Mouse (Mus musculus) heart, postnatal 0 days (tissue): ENCODE results near the gene Flg2. TPM values are rescaled to one million over a fixed set of nuclear protein-coding genes. Genes with fewer than 3 reads are reported as not detected.

Experiments
- ATAC-seq: fragments of 200-750 bp; cut with Nextera tagmentation; 2 replicates; pipeline ENCODE4 v1.8.0; 2017; ENCODE audit warnings: low read depth, moderate number of reproducible peaks, moderate library complexity; ENCODE audit not compliant: insufficient read depth
- DNase-seq: peaks from one replicate; pipeline ENCODE4 v3.0.0-alpha.2; 2016; ENCODE audit warnings: low spot score
- H3K27ac ChIP-seq: fragments of 300-500 bp; sonication (generic); 2 replicates; pipeline ENCODE4 v1.5.1; 2014; ENCODE audit warnings: low read depth, mild to moderate bottlenecking
- H3K27me3 ChIP-seq: fragments of 300-500 bp; sonication (generic); 2 replicates; pipeline ENCODE4 v1.6.1; 2014; ENCODE audit warnings: low read length, mixed read lengths; ENCODE audit not compliant: control insufficient read depth, insufficient read depth
- H3K36me3 ChIP-seq: fragments of 300-500 bp; sonication (generic); replicated peaks from 2 replicates; pipeline ENCODE4 v1.6.1; 2014; ENCODE audit warnings: low read length, mixed read lengths; ENCODE audit not compliant: control insufficient read depth, insufficient read depth
- H3K4me1 ChIP-seq: fragments of 300-500 bp; sonication (generic); 2 replicates; pipeline ENCODE4 v1.6.1; 2014; ENCODE audit warnings: antibody characterized with exemption; ENCODE audit not compliant: control insufficient read depth, insufficient read depth
- H3K4me2 ChIP-seq: fragments of 300-500 bp; sonication (generic); 2 replicates; pipeline ENCODE4 v1.6.1; 2014; ENCODE audit warnings: low read depth, mild to moderate bottlenecking, low read length, moderate library complexity
- H3K4me3 ChIP-seq: fragments of 300-500 bp; sonication (generic); 2 replicates; pipeline ENCODE4 v1.5.1; 2014; ENCODE audit warnings: low read depth, low read length
- H3K9ac ChIP-seq: fragments of 300-500 bp; sonication (generic); replicated peaks from 2 replicates; pipeline ENCODE4 v1.6.1; 2014; ENCODE audit warnings: low read depth, low read length, mixed read lengths
- H3K9me3 ChIP-seq: fragments of 300-500 bp; sonication (generic); replicated peaks from 2 replicates; pipeline ENCODE4 v1.6.1; 2016; ENCODE audit warnings: low read length; ENCODE audit not compliant: control insufficient read depth
- CTCF ChIP-seq: IDR thresholded peaks from 2 replicates; pipeline ENCODE4 v1.5.1; 2016; ENCODE audit warnings: antibody characterized with exemption, control low read depth, low read depth
- EP300 ChIP-seq: IDR thresholded peaks from 2 replicates; pipeline ENCODE4 v1.6.1; 2016; ENCODE audit warnings: antibody characterized with exemption, low read depth
- WGBS: fragments of 180-500 bp; shearing (Covaris S2); extraction: QIAGEN DNeasy Blood & Tissue Kit; methylation state at CpG from one replicate; pipeline ENCODE4 v1.1.7; 2014; 5-methylcytosine and 5-hydroxymethylcytosine counted together
- polyA plus RNA-seq: library from polyadenylated mRNA; unstranded; fragments of >200 nt; fragmentation: Nextera tagmentation; extraction: Ambion mirVana; gene quantifications from 2 replicates; pipeline ENCODE4 v1.2.1, GENCODE M21; 2015
- total RNA-seq: library from RNA; depleted of rRNA; stranded (reverse); fragments of >200 nt; gene quantifications from 2 replicates; pipeline ENCODE4 v1.2.3, GENCODE M21; 2014; ENCODE audit warnings: low replicate concordance; rRNA removed

The Flg2 gene
- total RNA-seq = not detected in 2 replicates
- not detected in 2 replicates for polyA plus RNA-seq

DNA sequence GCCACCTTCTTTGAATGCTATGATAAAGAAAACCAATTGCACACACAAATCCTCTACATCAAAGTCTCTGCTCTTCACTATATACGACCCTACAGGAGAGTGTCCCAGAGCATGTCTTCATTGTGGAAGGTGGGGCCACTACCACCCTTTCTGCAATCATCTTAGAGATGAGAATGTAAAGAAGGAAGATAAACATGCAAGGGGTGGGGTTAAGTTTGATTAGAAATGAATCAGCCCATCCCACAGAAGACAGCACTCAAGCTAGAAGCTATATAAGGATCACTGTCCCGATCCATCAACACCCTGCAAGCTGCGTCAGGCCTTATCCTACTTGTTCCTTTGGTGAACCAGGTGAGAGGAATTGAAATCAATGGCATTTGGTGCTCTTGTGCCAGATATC lies at the start of gene Flg2:
Gene Flg2, plus strand, starts transcription at position 301 of the 400 bp plus-strand sequence.
- WGBS = 68% methylated on average over 3 of the region's 3 CpGs
- TF ChIP-seq CTCF (no peak), EP300 (no peak)
- 0 out of 2 replicates have a peak, but pooled peaks cover 4% of the 10 kb centered on the region for H3K9me3 ChIP-seq
- no peak within 1 kb of the TSS for H3K4me2 ChIP-seq
- H3K4me1 ChIP-seq = no peaks in the 10 kb centered on the region
- no peaks in the 10 kb centered on the region for H3K27me3 ChIP-seq
- H3K4me3 ChIP-seq = no peak within 1 kb of the TSS
- H3K36me3 ChIP-seq = no peaks in the 10 kb centered on the region
- DNase-seq (no peak), ATAC-seq (no peak)
- H3K27ac ChIP-seq = no peak within 1 kb of the TSS
- no peak within 1 kb of the TSS for H3K9ac ChIP-seq

DNA sequence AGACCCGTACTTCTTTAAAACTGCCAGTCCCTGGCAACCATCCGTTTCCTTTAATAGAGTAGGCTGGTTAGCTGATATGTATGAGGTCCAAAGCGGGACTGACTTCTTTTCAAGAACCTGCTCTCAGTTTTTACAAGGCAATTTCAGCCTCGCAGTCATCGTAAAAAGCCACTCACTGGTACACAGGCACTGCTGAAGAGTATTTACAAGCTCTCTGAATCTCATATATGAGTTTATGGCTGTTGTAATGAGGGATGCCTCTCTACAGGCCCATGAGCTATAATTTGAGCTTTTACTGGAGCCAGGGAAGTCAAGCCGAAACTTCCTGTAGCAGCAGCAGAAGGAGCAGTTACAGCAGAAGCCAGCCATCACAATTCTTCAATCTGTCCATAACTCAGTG lies 34.6 kb upstream of the Flg2 start:
- Histone ChIP-seq H3K9ac (no peak overlapping the region), H3K4me2 (no peak overlapping the region), H3K4me3 (no peak overlapping the region), H3K27ac (no peak overlapping the region), H3K9me3 (no peaks in the 10 kb centered on the region), H3K27me3 (no peaks in the 10 kb centered on the region), H3K4me1 (no peaks in the 10 kb centered on the region), H3K36me3 (no peaks in the 10 kb centered on the region)
- DNase-seq (no peak), ATAC-seq (no peak)
- 66% methylated on average over 6 of the region's 6 CpGs for WGBS
- TF ChIP-seq CTCF = no peak
- TF ChIP-seq EP300 = no peak

- no peaks in the 10 kb centered on the region for H3K27me3 ChIP-seq
- 52% methylated on average over 1 of the region's 1 CpGs for WGBS
These were observed 34.0 kb upstream of the Flg2 start for GRCm38 (mm10) chr3:93162996-93163592.

DNA sequence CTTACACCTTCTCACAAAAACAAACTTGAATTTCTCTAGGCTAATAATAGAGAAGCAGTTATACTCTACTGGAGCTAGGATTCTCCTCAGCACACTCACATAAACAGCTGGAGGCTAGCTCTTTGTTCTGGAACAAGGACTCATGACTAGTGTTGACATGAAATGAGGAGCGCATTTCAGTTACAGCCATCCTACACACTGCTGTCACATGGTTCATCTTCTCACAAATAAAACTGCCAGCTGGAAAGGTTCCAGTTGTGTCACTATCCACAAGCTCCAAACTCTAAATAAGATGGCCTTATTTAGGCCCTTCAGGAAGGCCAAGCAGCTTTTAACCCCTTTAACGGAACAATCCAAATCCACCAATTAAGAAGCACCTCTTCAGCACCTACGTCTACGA lies 16.2 kb upstream of the Flg2 start:
- TF ChIP-seq CTCF (no peak), EP300 (no peak)
- WGBS = 79% methylated on average over 4 of the region's 4 CpGs
- no peak for ATAC-seq
- Histone ChIP-seq H3K27me3 (no peaks in the 10 kb centered on the region), H3K4me3 (no peak overlapping the region), H3K9me3 (no peaks in the 10 kb centered on the region), H3K36me3 (no peaks in the 10 kb centered on the region), H3K9ac (no peak overlapping the region), H3K4me2 (no peak overlapping the region), H3K27ac (no peak overlapping the region), H3K4me1 (no peaks in the 10 kb centered on the region)
- DNase-seq = no peak

More at GRCm38 (mm10) chr3:93162996-93163592, 34.0 kb upstream of the Flg2 start:
- H3K4me1 ChIP-seq = no peaks in the 10 kb centered on the region
- TF ChIP-seq CTCF = no peak
- TF ChIP-seq EP300 = no peak
- DNase-seq (no peak), ATAC-seq (no peak)
- no peaks in the 10 kb centered on the region for H3K36me3 ChIP-seq
- no peak overlapping the region for H3K4me3 ChIP-seq
- no peak overlapping the region for H3K27ac ChIP-seq
- no peak overlapping the region for H3K4me2 ChIP-seq
- H3K9ac ChIP-seq = no peak overlapping the region
- H3K9me3 ChIP-seq = no peaks in the 10 kb centered on the region

GRCm38 (mm10) chr3:93201955-93202354 lies 4.9 kb downstream of the Flg2 start:
- Histone ChIP-seq H3K4me2 (no peak overlapping the region), H3K27ac (no peak overlapping the region), H3K36me3 (no peaks in the 10 kb centered on the region), H3K27me3 (no peaks in the 10 kb centered on the region), H3K9me3 (peaks cover 14% of the 10 kb centered on the region; the same call in 1 of the 2 replicates), H3K9ac (no peak overlapping the region), H3K4me3 (no peak overlapping the region), H3K4me1 (no peaks in the 10 kb centered on the region)
- 71% methylated on average over 2 of the region's 2 CpGs for WGBS
- TF ChIP-seq CTCF (no peak), EP300 (no peak)
- DNase-seq (no peak), ATAC-seq (no peak)

GRCm38 (mm10) chr3:93202499-93202898 lies 5.4 kb downstream of the Flg2 start:
- Histone ChIP-seq H3K4me3 (no peak overlapping the region), H3K4me2 (no peak overlapping the region), H3K9me3 (peaks cover 14% of the 10 kb centered on the region; the same call in 1 of the 2 replicates), H3K27me3 (no peaks in the 10 kb centered on the region), H3K36me3 (no peaks in the 10 kb centered on the region), H3K27ac (no peak overlapping the region), H3K4me1 (no peaks in the 10 kb centered on the region), H3K9ac (no peak overlapping the region)
- ATAC-seq = no peak
- TF ChIP-seq CTCF (no peak), EP300 (no peak)
- 79% methylated on average over 4 of the region's 4 CpGs for WGBS
- DNase-seq = no peak

Other genes starting within 250 kb of the Flg2 start
- gene Lce3d, start 239.9 kb upstream of the Flg2 start, total RNA-seq = not detected in 2 replicates
- not detected in 2 replicates for gene Lce3d, start 239.9 kb upstream of the Flg2 start, polyA plus RNA-seq
- gene Lce3e, start 230.2 kb upstream of the Flg2 start, total RNA-seq = not detected in 2 replicates
- gene Lce3e, start 230.2 kb upstream of the Flg2 start, polyA plus RNA-seq = not detected in 2 replicates
- not detected in 2 replicates for gene Lce3f, start 205.1 kb upstream of the Flg2 start, total RNA-seq
- gene Lce3f, start 205.1 kb upstream of the Flg2 start, polyA plus RNA-seq = not detected in 2 replicates
- not detected in 2 replicates for gene Crct1, start 181.6 kb upstream of the Flg2 start, total RNA-seq
- not detected in 2 replicates for gene Crct1, start 181.6 kb upstream of the Flg2 start, polyA plus RNA-seq
- gene Lce1m, start 178.2 kb upstream of the Flg2 start, total RNA-seq = not detected in 2 replicates
- not detected in 2 replicates for gene Lce1m, start 178.2 kb upstream of the Flg2 start, polyA plus RNA-seq
- not detected in 2 replicates for gene Gm4858, start 128.5 kb upstream of the Flg2 start, total RNA-seq
- not detected in 2 replicates for gene Gm4858, start 128.5 kb upstream of the Flg2 start, polyA plus RNA-seq
- not detected in 2 replicates for gene Crnn, start 52.5 kb upstream of the Flg2 start, total RNA-seq
- not detected in 2 replicates for gene Crnn, start 52.5 kb upstream of the Flg2 start, polyA plus RNA-seq
- gene Flg, start 76.2 kb downstream of the Flg2 start, total RNA-seq = 0.15 TPM in 1 of 2 replicates, not detected in the other
- not detected in 2 replicates for gene Flg, start 76.2 kb downstream of the Flg2 start, polyA plus RNA-seq
- not detected in 2 replicates for gene Hrnr, start 122.5 kb downstream of the Flg2 start, total RNA-seq
- not detected in 2 replicates for gene Hrnr, start 122.5 kb downstream of the Flg2 start, polyA plus RNA-seq
- not detected in 2 replicates for gene Rptn, start 196.4 kb downstream of the Flg2 start, total RNA-seq
- not detected in 2 replicates for gene Rptn, start 196.4 kb downstream of the Flg2 start, polyA plus RNA-seq
- gene Tchh, start 245.1 kb downstream of the Flg2 start, total RNA-seq = 0.08 and 0.31 TPM in 2 replicates
- gene Tchh, start 245.1 kb downstream of the Flg2 start, polyA plus RNA-seq = 0.23 and 0.25 TPM in 2 replicates